Mouse (Mus musculus) mature B cell (primary cell): ENCODE data around the gene Hmgb1.

Experiments
- in situ Hi-C: fragments of 300-500 bp; cut with MboI; formaldehyde crosslinking; loops from 2 replicates; pipeline ENCODE4 v1.14.3; 2019

The Hmgb1 gene

GRCm38 (mm10) chr5:149053352-149054168 is 130.7 kb downstream of the Hmgb1 start:
- in situ Hi-C loops: no loop called here

DNA sequence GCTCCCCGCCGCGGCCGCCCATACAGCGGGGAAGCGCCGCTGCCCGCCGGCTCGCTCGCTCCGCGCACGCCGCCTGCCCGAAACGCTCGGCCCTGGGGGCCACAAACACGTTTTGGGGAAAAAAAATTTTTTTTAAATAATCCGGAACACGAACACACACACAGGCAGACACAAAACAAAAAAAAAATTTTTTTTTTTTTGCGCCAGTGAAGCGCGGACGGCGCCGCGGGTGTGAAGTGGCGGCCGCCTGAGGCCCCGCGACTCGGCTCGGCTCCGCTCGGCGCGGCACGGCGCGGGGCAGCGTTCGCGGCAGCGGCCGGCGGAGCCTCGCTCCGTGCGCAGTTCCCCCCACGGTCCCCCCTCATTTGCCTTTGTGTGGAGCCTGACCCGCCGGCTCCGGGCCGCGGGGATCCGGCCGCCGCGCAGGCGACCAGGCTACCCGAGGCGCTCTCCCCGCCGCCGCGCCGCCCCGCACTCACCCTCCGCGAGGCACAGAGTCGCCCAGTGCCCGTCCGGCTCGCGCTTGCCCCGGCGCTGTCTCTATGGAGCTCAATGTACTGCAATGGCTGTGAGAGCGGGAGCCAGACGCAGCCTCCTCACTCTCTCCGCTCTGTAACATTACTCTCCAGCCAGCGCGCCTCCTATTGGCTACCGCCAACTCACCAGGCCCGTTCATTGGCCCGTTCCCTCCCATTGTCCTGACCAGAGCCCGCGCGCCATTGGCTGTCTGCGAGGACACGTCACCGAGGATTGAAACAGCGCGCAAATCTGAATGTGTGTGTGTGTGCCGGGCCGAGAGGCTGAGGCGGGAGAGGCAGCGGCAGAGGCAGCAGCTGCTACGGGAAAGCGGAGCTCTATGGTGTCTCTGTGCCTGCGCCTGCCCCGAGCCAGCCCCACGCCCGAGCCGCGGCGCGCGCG is 131.6 kb downstream of the Hmgb1 start:
- in situ Hi-C loops: no loop called here

DNA sequence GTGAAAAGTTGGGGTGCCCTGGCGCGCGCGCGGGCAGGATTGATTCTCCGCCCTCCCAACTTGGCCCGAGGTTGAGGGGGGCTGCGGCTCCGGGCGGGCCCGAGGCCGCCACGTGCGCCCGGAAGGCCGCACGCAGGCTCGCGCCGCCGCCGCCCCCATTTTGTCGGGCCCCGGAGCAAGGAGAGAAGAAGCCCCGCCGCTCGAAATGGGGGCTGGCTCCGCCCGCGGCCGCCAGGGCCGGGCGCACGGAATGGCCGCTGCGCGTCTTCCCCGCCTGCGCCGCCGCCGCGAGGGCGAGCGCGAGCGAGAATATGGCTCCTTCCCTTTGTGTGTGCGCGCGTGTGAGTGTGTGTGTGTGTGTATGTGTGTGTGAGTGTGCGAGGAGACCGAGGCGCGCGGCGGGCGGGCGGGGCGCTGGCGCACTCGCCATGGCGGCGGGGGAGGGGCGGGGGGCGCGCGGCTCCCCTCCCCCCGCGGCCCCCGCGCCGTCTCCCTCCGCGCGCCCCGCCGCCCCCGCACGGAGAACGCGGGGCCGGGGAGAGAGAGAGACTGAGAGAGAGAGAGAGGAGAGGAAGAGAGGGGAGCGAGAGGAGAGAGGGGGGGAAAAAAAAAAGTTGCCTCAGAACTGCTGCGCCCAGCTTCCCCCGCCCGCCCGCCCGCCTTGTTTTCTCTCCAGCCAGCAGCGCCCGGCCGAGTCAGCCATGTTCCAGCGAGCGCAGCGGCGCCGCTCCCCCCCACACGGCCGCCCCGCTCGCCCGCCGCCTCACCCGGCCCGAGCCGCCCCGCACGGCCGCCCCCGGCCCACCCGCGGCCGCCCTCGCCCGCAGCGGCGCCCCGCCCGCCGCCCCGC is 132.5 kb downstream of the Hmgb1 start:
- in situ Hi-C loops: no loop called here

- in situ Hi-C loops: no loop called here
These were observed 133.1 kb downstream of the Hmgb1 start for GRCm38 (mm10) chr5:149051194-149051570.

DNA sequence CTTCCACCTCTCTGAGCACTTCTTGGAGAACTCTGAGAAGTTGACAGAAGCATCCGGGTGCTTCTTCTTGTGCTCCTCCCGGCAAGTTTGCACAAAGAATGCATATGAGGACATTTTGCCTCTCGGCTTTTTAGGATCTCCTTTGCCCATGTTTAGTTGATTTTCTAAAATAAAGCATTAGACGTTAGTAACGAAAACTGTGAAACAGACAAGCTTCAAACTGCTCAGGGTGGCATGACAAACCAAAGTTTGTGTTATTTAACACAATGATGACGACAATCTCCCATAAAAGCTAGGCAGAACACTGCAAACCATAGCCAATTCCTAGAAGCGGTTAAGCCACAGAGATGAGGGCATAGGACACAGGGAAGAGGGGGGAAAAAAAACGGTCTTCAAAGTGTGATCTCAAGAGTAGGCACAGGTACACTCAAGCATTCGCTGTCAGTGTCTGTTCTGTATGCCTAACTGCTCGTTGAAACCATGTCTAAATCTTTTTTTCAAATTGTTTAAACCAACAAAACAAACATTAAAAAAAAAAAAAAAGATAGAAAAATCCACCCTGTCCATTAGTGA is 133.6 kb downstream of the Hmgb1 start:
- in situ Hi-C loops: no loop called here

DNA sequence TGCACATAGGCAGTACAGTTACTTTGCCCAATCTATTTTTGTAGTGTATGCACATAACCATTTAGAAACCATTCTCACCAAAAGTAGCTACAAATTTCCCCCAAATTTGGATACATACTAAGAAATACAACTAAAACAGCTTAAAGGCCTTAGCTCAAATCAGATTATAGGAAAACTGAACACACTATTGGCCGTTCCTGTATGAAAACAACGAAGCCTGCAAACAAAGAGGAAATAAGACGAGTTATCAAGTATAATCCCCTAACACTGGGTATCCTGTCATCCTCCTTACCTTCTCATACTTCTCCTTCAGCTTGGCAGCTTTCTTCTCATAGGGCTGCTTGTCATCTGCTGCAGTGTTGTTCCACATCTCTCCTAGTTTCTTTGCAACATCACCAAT is 134.9 kb downstream of the Hmgb1 start:
- in situ Hi-C loops: loop anchor here (10.0 kb wide), 1 partner anchor 245 kb away; no protein-coding TSS in a partner anchor

DNA sequence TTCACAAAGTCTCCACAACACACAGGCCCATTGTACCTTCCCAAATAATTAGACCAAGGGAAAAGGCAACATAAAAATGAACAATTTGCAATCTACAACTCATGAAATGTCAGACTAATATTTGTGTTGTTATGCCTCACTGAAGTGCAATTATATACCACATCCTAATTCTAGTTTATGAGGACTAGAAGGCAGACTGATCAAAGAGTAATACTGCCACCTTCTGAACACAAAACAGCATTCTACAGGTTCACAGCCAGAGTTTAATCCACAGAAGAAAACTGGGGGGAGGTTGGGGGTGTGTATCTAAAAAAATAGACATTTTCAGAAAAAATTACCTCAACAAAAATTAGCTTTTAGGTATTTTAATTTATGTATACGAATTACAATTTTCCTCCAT is 135.3 kb downstream of the Hmgb1 start:
- in situ Hi-C loops: loop anchor here (10.0 kb wide), 1 partner anchor 244 kb away; no protein-coding TSS in a partner anchor

DNA sequence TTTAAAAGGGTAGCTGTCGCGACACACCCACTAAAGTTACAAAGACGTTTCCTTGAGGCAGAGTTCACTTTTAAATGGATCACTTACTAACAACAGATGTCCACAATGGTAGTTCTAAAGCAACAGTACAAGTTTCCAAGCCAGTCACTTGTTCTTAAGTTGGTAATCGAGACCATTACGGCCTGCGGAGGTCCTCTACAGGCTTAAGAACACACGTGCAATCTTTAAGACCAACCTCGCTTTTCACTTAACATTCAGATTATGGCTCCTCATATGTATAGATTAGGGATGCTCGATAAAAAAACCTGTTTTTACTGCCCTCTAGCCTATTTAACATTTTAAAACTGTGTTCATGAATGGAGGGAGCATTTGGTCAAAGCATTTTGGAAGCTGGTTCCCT is 137.6 kb downstream of the Hmgb1 start:
- in situ Hi-C loops: loop anchor here (10.0 kb wide), 1 partner anchor 242 kb away; no protein-coding TSS in a partner anchor

GRCm38 (mm10) chr5:149045470-149046085 is 138.7 kb downstream of the Hmgb1 start:
- in situ Hi-C loops: loop anchor here (10.0 kb wide), 1 partner anchor 241 kb away; no protein-coding TSS in a partner anchor

- in situ Hi-C loops: loop anchor here (10.0 kb wide), 1 partner anchor 240 kb away; no protein-coding TSS in a partner anchor
These were observed 139.2 kb downstream of the Hmgb1 start for GRCm38 (mm10) chr5:149045054-149045453.

DNA sequence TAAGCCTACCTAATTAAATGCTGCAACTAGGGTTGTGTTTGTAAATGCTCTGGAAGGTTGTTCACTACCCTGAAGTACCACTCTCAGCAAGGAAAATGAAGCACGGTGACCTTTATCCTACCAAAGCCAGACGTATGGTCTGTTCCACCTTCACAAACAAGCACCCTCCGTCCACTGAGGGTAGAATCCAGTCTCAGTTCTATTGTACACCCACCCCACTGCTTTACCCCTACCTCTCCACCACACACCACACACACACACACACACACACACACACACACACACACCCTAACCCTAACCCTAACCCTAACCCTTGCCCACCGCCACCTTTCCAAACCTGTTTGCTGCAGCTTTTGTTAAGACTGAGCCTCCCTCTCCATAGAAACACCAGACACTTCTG is 140.2 kb downstream of the Hmgb1 start:
- in situ Hi-C loops: loop anchor here (10.0 kb wide), 1 partner anchor 239 kb away; no protein-coding TSS in a partner anchor

GRCm38 (mm10) chr5:149043240-149043639 is 141.0 kb downstream of the Hmgb1 start:
- in situ Hi-C loops: loop anchor here (10.0 kb wide), 1 partner anchor 238 kb away; no protein-coding TSS in a partner anchor

GRCm38 (mm10) chr5:149039825-149040224 is 144.5 kb downstream of the Hmgb1 start:
- in situ Hi-C loops: loop anchor here (10.0 kb wide), 1 partner anchor 235 kb away; no protein-coding TSS in a partner anchor

GRCm38 (mm10) chr5:149037729-149038128 is 146.6 kb downstream of the Hmgb1 start:
- in situ Hi-C loops: no loop called here

- in situ Hi-C loops: no loop called here
These were observed 147.4 kb downstream of the Hmgb1 start for GRCm38 (mm10) chr5:149036920-149037319.

GRCm38 (mm10) chr5:149032438-149032837 is 151.9 kb downstream of the Hmgb1 start:
- in situ Hi-C loops: no loop called here

- in situ Hi-C loops: no loop called here
These were observed 153.0 kb downstream of the Hmgb1 start for GRCm38 (mm10) chr5:149031199-149031750.

DNA sequence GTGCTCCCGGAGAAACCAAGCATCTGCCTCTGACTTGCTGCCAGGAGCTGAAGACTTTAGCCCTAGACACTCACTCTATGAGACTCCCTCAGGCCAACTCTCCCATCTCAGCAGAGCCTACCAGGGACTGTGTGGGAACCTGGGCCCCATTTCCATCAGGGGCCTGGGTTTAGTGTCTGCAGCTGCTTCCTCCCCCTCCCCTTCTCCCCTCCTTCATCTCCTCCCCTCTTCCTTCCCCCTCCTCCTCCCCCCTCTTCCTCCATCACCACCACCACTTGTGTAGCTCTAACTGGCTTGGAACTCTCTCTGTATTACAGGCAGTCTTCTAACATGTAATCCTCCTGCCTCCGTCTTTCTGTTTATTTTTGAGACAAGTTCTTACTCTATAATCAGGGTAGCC is 154.2 kb downstream of the Hmgb1 start:
- in situ Hi-C loops: no loop called here

DNA sequence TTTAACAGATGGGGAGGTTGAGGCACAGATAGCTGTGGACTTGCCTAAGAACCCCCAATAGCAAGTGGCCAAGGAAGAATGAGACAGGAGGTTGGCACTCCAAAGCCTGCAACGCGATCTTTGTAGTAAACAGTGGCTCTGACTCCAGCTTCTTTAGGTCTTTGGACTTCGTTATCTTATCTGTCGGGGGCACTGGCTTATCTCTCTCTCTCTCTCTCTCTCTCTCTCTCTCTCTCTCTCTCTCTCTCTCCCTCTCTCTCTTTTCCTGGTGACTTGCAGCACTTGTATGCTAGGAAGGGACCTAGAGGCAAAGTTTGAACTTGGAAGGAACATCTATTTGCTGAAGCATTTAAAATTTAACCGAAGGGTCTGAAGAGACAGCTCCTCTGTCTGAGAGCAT is 155.9 kb downstream of the Hmgb1 start:
- in situ Hi-C loops: no loop called here

DNA sequence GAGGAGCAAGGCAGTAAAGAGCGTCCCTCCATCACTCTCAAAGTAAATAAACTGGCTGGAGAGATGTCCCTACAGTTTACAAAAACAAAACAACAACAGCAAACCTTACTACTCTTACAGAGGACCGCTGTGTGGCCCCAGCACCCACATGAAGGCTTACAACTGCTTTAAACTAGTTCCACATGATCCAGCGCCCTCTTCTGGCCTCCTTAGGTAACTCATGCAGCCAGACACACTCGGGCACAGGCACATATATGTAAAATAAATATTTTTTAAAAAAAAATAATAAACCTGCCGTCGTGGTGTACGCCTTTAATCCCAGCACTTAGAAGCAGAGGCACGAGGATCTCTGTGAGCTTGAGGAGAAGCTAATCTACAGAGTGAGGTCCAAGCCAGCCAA is 156.9 kb downstream of the Hmgb1 start:
- in situ Hi-C loops: no loop called here
